Mouse (Mus musculus) heart, postnatal 4 days (tissue): Measurements from ENCODE around the gene Mettl26. TPM values are rescaled to one million over a fixed set of nuclear protein-coding genes. Genes with fewer than 3 reads are reported as not detected.

Experiments
- DNase-seq: peaks from one replicate; pipeline ENCODE4 v3.0.0; 2021
- total RNA-seq, 2 experiments: library from RNA; stranded (reverse); gene quantifications; 2 replicates each; pipeline ENCODE4 v1.2.3; 2021

Mettl26 gene
- 10 to 100 TPM; 10.8 to 11.7 TPM for total RNA-seq

DNA sequence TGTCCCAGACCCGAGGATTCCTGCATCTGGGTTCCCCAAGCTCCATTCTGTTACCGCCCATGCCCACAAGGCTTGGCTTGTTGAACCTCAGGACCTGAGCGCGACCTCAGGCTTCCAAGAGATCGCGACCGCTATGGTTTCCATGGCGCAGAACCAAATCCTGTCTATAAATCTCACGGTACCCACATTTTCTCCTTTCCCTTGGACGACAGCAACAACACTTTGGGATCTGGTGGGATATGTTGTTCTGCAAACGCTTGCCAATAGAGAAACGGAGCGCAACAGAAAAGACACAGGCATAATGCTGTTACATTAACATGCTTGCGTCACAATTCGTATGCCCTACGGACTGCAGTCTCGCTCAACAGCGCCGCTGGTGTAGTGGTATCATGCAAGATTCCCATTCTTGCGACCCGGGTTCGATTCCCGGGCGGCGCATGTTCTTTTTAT, at the start of gene Mettl26:
Gene Mettl26 (plus strand): TSS at position 354 of the 450 bp plus-strand sequence.
- peak; percentile 96 for DNase-seq

DNA sequence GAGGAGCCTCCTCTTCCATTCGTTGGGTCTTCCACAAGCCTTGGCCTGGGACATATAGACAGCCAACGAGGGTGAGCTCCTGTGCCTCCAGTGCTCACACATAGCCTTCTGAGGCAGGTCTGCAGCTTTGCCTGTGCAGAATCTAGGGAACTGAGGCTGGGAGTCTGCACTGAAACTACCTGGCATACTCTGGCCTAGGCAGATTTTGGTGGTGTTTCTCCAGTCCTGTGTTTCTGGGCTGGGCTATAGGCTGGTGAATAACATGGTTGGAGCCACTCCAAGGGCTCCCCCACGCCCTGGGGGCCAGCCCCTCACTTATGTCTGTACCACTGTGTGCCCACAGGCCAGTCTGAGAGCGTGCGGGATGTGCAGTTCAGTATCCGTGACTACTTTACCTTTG, 49.6 kb upstream of the Mettl26 start:
- DNase-seq = no peak

DNA sequence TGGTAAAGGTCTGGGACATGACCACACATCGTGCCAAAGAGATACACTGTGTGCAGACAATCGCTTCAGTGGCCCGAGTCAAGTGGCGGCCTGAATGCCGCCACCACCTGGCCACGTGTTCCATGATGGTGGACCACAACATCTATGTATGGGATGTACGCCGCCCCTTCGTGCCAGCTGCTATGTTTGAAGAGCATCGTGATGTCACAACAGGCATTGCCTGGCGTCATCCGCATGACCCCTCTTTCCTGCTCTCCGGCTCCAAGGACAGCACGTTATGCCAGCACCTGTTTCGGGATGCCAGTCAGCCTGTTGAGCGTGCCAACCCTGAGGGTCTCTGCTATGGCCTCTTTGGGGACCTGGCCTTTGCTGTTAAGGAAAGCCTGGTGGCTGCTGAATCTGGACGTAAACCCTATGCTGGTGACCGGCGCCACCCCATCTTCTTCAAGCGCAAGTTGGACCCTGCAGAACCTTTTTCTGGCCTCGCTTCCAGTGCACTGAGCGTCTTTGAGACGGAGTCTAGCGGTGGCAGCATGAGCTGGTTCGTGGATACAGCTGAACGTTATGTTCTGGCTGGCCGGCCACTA, 48.8 kb upstream of the Mettl26 start:
- no peak for DNase-seq

DNA sequence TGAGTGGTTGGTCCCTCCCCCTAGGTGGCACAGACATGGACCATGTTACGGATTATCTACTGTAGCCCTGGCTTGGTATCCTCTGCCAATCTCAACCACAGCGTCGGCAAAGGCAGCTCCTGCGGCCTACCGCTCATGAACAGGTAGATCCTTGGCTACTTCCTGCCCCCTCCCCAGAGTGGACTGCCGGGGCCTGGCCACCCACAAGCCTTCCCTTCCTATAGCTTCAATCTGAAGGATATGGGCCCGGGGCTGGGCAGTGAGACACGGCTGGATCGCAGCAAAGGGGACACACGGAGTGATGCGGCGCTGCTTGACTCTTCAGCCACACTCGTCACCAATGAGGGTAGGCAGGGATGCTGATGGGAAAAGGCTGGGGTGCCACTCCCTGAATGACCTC, 47.9 kb upstream of the Mettl26 start:
- DNase-seq = no peak

DNA sequence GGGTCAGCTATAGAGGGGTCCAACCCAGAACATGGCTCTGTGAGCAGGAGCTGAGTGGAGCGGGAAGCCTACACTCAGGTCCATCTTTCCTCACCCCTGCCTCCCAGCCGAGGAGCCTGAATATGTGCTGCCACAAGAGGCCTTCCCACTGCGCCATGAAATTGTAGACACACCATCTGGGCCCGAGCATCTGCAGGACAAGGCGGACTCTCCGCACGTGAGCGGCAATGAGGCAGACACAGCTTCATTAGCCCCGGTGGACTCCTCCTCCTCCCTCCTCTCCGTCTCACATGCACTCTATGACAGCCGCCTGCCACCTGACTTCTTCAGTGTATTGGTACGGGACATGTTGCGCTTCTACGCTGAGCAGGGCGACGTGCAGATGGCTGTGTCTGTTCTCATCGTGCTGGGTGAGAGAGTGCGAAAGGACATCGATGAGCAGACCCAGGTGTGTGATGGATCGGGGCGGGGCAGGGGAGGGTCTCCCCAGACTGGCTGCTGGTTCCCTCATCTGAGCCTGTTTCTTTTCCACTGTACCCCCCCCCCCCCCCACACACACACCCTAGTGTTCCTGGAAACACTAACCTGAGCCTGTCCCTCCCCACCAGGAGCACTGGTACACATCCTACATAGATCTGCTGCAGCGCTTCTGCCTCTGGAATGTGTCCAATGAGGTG, 47.2 kb upstream of the Mettl26 start:
- no peak for DNase-seq

DNA sequence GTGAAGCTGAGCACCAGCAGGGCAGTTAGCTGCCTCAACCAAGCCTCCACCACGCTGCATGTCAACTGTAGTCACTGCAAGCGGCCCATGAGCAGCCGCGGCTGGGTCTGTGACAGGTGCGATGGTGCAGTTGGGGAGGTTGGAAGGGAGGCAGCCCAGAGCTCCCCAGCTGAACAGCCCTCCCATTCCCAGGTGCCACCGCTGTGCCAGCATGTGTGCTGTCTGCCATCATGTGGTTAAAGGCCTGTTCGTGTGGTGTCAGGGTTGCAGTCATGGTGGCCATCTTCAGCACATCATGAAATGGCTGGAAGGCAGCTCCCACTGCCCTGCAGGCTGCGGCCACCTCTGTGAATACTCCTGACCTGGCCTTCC, 46.7 kb upstream of the Mettl26 start:
- DNase-seq = no peak

DNA sequence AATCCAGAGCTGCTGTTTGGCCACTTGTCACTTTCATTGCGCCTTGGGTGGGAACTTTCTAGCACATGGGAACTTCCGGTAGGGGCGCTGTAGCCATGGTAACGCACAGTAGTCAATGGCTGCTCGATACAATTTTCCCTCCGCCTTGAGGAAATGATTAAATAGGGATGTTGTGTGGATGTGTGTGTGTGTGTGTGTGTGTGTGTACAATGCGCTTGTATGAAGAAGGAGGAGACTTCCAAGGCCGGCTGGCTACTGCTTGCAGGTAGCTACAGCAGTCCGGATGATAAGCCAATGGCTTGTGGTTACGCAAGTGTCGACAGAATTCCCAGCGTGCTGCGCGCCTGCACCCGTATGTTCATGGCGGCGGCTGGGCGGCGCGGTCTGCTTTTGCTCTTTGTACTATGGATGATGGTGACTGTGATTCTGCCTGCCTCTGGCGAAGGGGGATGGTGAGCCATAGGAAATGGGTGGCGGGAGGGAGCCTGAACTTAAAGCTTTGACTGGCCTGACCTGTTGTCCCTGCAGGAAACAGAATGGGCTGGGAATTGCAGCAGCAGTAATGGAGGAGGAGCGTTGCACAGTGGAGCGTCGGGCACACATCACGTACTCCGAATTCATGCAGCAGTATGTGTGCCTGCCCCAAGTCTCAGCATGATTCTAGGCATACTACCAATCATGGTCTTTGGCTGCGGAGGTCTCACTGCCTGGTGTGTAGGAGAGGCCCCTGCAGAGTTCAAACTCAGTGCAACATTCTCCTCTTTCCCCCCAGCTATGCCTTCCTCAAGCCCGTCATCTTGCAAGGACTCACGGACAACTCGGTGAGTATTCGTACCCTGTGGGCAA, 45.9 kb upstream of the Mettl26 start, which contains the start of gene Jmjd8:
Gene Jmjd8 (plus strand): TSS at position 156 of the 846 bp plus-strand sequence.
- DNase-seq = peak; percentile 78

DNA sequence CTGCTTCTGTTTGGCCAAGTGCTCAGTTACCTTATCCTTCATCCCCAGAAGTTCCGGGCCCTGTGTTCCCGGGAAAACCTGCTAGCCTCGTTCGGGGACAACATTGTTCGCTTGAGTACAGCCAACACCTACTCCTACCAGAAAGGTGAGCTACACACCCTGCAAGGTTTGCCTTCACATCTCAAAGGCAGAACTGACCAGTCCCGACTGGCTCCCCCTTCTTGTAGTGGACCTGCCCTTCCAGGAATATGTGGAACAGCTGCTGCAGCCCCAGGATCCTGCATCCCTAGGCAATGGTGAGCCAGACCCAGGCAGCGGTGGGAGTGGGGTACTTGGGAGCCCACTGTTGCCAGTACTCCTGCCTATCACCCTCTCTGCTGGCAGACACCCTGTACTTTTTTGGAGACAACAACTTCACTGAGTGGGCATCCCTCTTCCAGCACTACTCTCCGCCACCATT, 45.3 kb upstream of the Mettl26 start:
- no peak for DNase-seq

DNA sequence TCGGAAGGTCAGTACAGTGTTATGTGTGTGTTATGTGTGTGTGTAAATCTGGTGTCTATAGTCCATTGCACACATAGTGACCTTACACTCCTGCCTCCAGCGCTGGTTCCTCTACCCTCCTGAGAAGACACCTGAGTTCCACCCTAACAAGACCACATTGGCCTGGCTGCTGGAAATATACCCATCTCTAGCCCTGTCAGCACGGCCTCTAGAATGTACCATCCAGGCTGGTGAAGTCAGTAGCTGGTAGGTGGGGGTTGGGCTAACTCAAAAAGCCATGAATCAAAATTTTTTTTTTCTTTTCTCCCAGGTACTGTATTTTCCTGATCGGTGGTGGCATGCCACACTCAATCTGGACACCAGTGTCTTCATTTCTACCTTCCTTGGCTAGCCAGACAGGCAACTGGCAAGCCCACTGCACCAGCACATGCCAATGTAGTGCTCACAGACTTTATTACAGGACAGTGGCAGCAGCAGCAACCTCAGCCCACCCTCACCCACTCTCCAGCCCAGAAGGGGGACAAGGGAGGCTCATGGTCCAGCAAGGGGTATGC, 44.6 kb upstream of the Mettl26 start:
- DNase-seq = no peak

DNA sequence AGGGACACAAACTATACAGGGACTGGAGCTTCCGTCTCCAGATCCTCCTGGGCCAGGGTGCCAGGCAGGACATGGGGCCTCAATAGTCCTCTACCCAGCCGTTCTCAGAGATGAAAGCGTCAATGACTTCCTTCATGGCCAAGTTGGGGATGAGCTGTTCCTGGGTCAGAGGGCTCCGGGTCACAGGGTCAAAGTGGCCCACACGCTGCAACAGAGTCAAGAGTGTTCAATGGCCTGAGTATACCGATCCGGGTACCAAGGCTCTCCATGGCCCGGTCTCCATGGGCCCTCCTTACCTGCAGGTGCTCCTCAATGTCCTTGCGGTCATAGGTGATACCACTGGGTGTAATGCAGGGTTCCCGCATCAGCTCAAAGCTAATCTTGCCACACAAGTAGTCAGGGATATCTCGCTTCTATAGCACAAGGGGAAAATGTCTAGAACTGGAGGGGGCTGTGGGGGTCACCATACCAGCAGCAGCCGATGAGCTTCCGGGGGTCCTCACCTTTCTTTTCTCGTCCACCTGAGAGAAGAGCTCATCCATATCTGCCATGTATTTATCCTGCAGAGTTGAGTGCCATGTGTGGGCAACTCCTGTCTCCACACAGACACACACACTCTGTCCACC, 44.0 kb upstream of the Mettl26 start:
- DNase-seq = no peak

DNA sequence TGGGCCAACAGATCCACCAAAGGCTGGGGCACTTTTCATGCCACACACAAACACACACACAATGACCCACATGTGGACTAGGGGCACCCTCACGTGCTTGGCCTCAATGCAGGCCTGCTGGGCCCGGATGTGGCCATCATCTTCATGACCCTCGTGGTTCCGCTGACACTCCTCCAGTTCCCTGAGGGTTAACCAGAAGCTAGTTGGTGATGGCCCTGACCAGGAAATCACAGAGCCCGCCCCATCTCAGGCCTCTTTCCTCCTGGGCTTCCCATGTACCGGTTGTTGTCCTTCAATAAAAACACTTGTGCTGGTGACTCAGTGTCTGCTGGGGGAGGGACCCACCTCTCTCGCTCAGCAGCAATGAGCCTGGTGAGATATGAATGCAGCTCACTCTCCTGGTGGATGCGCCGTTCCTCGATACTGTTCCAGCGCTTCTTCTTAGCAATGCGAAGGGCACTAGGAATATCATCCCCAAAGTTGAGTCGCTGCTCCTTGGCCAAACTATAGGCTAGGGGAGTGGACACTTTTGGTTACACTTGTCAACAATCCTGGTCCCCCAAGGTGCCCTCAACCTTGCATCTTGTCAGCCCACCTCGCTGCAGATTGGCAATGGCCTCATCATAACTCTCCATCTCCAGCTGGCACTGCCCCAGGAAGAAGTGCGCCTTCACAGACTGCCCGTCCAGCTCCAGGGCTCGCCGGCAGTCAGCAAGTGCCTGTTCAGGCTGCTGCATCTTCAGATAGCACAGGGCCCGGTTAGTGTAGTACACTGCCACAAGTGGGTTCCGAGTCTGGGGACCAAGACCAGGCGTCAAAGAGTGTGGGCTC, 43.2 kb upstream of the Mettl26 start:
- peak; percentile 47 for DNase-seq

DNA sequence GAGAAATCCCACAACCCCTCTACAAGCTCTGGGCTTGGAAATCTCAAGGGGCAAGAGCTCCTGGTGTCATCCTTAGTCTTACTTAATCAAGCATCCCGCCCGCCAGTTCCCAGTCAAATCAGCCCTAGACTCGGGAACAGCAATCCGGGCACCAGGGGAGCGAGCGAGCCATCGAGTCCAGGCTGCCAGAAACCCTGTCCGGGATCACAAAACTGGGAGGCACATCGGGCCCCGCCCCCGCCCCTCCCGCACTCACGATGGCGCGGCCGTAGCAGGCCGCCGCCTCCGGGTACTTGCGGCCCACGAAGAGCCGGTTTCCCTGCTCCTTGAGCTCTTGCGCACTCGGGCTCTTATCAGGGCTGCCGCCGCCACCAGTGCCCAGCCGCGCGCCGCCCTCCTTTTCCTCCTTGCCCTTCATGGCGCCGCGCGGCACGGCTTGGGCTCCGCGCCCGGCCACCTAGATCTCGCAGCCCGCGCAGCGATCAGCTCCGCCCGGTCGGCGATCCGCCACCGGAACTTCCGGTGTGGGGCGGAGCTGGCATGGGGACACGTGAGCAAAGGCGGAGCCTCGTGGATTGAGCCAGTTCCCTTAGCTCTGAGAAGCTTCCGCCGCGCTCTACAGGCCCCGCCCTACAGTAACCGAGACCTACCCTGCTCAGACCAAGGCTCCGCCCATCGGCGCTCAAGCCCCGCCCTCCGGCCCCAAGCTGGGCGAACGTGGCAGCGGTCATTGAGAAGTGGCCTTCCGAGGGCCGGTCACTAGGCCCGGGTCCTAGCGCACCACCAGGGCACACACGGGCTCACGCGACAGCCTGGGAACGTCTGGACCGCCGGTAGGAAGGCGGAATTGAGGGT, 42.2 kb upstream of the Mettl26 start:
- peak; percentile 100 for DNase-seq

DNA sequence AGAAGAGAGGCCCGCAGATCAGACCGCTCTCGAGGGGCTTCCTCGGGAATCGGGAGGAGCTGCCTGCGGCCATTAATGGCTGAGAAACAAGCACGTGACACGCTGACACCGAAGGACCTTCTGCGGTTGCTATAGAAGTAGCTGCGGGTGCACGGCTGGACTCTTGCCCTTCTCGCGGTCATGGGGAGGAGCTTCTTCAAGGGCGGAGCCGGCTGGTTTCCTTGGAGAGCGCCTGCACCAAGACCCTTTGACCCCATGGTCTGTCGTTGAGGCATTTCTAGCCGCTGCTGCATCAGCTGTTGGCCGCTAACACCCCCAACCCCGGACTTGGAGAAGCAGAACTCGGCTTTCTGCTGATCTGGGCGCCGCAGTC, 41.6 kb upstream of the Mettl26 start, which contains the start of gene Stub1:
Gene Stub1 (minus strand): TSS at position 114 of the 373 bp plus-strand sequence.
- peak; percentile 94 for DNase-seq

DNA sequence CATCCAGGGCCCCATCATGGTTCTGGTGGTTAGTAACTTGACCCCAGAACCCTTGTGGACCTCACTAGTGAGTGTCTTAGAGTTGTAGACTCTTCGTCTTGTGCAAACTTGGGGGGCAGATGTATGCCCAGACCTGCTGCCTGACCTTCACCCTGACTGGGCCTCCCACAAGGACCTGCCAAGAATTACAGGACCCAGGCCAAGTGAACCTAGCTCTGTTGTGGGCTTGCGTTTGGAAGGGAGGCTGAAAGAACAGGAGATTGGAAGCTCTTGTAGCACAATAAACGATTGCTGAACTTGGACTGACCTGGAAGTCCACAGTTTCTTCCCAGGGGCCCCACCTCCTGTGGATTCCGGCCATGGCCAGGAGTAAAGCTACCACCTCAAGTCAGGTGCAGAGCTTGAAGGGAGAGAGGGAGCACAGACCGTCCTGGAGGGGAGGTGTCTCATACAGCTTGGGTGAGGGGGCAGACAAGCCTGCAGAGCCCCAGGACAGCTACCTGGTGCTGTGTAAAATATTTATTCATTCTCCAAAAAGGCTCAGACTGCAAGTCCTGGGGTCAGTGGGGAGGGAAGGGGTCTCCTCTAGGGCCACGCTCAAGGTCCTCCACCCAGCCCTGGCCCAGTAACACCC, 40.8 kb upstream of the Mettl26 start:
- peak; percentile 49 for DNase-seq

DNA sequence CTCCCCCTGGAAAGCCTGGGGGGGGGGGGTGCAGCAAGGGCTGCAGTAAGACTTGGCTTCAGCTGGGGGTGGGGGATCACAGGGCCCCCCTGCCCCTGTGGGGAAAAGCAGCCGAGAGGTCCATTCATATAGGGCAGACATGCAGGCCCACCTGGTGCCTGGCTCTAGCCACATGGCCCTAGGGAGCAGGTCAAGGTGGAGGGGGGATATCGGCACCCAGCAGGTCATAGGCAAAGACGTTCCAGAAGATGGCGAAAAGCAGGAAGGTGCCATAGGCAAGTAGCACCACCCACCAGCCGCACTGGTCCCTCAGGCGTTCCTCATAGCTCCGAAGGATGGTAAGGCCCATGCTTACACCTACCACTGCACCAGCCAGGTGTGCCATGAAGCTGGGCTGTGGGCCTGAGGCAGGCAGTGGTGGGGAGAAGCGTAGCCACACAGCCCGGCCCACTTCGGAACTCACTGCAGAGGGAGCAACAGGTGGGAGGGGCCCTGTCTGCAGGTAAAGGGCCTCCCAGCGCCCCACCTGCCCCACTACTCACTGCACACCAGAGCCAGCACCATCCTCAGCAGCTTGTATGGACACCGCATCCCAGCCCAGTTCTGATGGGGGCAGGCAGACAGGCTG, 40.2 kb upstream of the Mettl26 start:
- no peak for DNase-seq

DNA sequence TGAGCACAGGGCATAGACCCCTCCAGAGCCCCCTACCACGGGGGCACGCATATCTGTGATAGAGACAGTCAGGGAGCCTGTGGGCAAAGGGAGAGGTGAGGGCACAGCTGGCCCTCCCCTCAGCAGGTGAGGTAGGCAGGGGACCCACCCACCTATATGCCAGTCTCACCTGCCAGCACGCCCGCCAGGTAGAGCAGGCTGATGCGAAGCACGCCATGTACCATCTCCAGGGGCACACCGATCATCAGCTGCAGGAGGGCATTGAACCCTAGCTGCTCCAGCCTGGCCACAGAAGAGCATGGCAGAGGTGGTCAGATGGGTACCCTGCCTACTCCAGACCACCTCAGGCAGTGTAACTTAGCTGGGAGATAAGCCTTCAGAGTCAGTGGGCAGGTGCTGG, 39.6 kb upstream of the Mettl26 start:
- DNase-seq = no peak

DNA sequence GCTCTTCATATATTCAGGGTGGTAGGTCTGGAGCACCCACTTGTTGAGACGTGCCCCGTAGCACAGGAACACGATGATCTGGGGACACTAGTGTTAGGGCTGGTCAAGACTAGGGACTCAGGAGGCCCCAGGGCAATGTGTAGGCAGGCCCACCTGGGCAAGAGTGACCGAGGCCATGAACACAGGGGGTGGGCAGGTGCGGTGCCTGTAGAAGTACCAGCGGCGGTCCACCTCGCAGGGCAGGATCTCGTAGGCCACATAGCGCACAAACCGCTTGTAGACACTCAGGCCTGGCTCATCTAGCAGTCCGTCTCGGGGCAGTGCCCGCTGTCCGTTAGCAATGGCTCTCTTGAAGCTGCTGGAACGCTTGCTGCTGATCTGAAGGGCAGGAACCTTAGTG, 39.1 kb upstream of the Mettl26 start:
- DNase-seq = no peak

DNA sequence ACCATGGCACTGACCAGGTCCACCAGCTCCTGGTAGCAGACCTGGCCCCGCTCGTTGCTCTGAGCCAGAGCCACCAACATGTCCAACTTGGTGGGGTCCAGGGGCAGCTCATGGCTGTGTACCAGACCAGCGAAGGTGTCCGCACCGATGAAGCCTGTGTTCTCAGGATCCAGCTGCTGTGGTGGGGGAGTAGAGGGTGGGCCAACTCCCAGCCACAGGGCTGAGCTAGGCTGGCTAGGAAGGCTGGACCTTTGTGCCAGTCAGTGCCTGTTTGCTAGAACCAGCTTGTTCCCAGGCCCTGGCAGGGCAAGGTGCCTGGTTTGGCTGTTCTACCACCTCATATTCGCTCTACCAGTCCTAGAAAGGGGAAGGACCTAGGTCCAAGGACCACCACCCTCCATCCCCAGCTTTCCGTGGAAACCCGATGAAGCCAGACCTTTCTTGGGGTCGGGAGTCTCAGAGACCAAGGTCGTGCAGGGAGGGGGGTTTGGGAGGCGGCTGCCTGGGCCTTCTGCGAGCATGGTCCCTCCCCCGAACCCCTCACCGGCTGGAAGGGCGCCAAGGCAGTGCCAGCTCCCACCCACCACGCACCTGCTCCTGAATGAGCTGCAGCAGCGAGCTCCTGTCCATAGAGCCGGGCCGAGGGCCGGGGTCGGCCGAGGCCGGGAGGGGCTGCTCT, 38.3 kb upstream of the Mettl26 start:
- DNase-seq = no peak

DNA sequence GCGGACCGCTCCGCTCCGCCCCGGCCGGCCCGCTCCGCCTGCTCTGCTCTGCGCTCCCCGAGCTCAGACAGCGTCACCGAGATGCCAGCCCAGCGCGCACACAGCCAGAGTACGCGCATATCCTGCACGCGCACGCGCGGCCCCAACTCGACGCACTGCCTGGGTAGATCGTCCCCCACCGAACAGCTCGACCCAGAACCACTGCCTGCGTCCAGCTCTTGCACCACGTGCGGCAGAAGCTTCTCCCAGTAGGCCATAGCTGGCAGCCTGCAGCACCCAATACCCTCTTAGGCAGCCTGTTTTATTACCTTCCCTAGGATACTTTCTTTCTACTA, 37.8 kb upstream of the Mettl26 start, which contains the start of gene Rhbdl1:
Gene Rhbdl1 (minus strand): TSS at position 220 of the 335 bp plus-strand sequence.
- DNase-seq = peak; percentile 79
